Mouse (Mus musculus): Measurements from ENCODE around the gene A630095N17Rik. TPM values are rescaled to one million over a fixed set of nuclear protein-coding genes. Genes with fewer than 3 reads are reported as not detected.

The A630095N17Rik gene
- polyA plus RNA-seq, 1 experiment from 2014 or later = not detected

- Histone ChIP-seq H3K4me1 (replicated peaks; ENCODE audit: control insufficient read depth, insufficient read depth, low read length) (no peaks in the 10 kb centered on the region), H3K4me3 (ENCODE audit: low read depth, low read length) (peak within 1 kb of the TSS; percentile 78), H3K36me3 (ENCODE audit: control insufficient read depth, insufficient read depth, low read length) (no peaks in the 10 kb centered on the region), H3K4me2 (replicated peaks; ENCODE audit: low read depth, low read length) (peak within 1 kb of the TSS; percentile 95), H3K27ac (ENCODE audit: low read depth, low read length) (peak within 1 kb of the TSS; percentile 90), H3K27me3 (ENCODE audit: control insufficient read depth, insufficient read depth, low read length) (no peaks in the 10 kb centered on the region), H3K9me3 (ENCODE audit: control insufficient read depth, low read length) (no peaks in the 10 kb centered on the region), H3K9ac (ENCODE audit: low read depth, low read length) (peak within 1 kb of the TSS; percentile 87)
- DNase-seq (ENCODE audit: low spot score) = peak; percentile 92
- under 1% methylated on average over 50 of the region's 56 CpGs for WGBS
- peak; percentile 100 for ATAC-seq (ENCODE audit: low FRiP score)
Observed at GRCm38 (mm10) chr1:75191622-75192402, 40.1 kb downstream of the A630095N17Rik start, which contains the start of the genes Ankzf1 and Atg9a. Ankzf1 (plus strand) TSS chr1:75192151. Atg9a (minus strand) TSS chr1:75192196.

DNA sequence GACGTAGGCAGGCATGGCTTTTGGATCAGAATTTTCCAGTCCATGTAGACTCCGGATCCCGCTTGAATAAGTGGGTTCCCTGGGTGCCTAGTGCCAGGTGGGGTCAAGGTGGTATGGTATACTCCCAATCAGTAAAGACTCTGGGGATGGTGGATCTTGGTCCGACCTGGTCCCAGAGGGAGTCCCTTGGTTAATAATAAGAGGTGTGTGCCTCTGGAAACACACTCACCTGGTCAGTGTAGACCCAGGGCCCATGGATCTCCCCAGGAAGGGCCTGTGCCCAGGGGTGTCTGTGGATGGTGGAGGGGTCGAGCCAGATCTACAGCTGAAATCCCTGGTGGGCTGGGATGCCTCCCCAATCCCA, 40.7 kb downstream of the A630095N17Rik start:
- Histone ChIP-seq H3K9me3 (ENCODE audit: control insufficient read depth, low read length) (no peaks in the 10 kb centered on the region), H3K27ac (ENCODE audit: low read depth, low read length) (peak overlapping the region; percentile 90), H3K4me3 (ENCODE audit: low read depth, low read length) (peak overlapping the region; percentile 78), H3K4me1 (replicated peaks; ENCODE audit: control insufficient read depth, insufficient read depth, low read length) (no peaks in the 10 kb centered on the region), H3K27me3 (ENCODE audit: control insufficient read depth, insufficient read depth, low read length) (no peaks in the 10 kb centered on the region), H3K4me2 (replicated peaks; ENCODE audit: low read depth, low read length) (peak overlapping the region; percentile 95), H3K9ac (ENCODE audit: low read depth, low read length) (peak overlapping the region; percentile 87), H3K36me3 (ENCODE audit: control insufficient read depth, insufficient read depth, low read length) (no peaks in the 10 kb centered on the region)
- ATAC-seq (ENCODE audit: low FRiP score) = no peak
- DNase-seq (ENCODE audit: low spot score) = no peak
- 43% methylated on average over 5 of the region's 5 CpGs for WGBS

DNA sequence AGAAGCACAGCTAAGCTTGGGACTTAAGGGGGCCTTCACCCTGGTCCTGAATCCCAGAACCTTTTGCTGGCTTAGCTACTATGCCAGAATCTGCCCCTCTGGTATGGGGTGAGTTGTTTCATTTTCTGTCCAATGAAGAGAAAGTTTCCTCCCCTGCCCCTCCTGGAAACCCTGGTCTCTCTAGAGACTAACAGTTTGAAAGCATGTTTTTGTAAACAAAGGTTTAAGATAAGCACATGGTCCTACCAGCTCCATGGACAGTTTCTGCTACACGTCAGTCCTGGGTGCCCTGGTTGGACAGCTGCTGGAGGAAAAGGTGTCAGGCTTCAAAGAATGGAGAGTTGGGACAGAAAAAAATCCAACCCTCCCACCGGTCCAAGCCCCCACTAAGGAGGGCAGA, 41.3 kb downstream of the A630095N17Rik start:
- Histone ChIP-seq H3K9me3 (ENCODE audit: control insufficient read depth, low read length) (no peaks in the 10 kb centered on the region), H3K4me3 (ENCODE audit: low read depth, low read length) (no peak overlapping the region), H3K27me3 (ENCODE audit: control insufficient read depth, insufficient read depth, low read length) (no peaks in the 10 kb centered on the region), H3K4me1 (replicated peaks; ENCODE audit: control insufficient read depth, insufficient read depth, low read length) (no peaks in the 10 kb centered on the region), H3K36me3 (ENCODE audit: control insufficient read depth, insufficient read depth, low read length) (no peaks in the 10 kb centered on the region), H3K9ac (ENCODE audit: low read depth, low read length) (no peak overlapping the region), H3K27ac (ENCODE audit: low read depth, low read length) (no peak overlapping the region), H3K4me2 (replicated peaks; ENCODE audit: low read depth, low read length) (no peak overlapping the region)
- WGBS = 73% methylated on average over 2 of the region's 2 CpGs
- no peak for DNase-seq (ENCODE audit: low spot score)
- no peak for ATAC-seq (ENCODE audit: low FRiP score)

DNA sequence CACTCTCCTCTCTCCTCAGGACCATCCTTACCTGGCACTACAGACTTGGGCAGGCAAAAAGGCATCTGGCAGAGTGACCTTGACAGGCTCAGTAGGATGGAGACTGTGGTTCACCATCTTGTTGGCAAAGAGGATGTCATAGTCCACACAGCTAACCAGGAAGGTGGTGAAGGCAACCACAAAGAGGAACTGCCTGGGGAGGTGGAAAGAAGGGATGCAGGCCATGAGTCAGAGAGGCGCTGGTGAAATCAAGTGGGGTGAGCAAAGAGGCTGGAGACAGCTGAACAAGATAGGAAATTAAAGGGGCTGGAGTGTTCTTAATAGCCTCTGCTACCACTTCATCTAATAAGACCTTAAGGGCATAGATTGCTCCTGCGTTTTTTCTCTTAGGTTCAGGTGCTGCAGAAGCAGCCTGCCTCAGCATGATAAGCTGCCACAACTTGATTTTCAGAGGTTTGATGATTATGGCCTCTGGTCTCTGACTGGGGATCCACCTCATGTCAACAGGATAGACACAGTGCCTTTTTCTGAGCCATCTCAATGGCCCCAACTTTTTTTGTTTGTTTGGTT, 43.9 kb downstream of the A630095N17Rik start:
- Histone ChIP-seq H3K36me3 (ENCODE audit: control insufficient read depth, insufficient read depth, low read length) (no peaks in the 10 kb centered on the region; the same call in 1 of the 2 replicates), H3K27me3 (ENCODE audit: control insufficient read depth, insufficient read depth, low read length) (no peaks in the 10 kb centered on the region), H3K4me3 (ENCODE audit: low read depth, low read length) (no peak overlapping the region), H3K27ac (ENCODE audit: low read depth, low read length) (no peak overlapping the region), H3K4me1 (replicated peaks; ENCODE audit: control insufficient read depth, insufficient read depth, low read length) (no peaks in the 10 kb centered on the region), H3K4me2 (replicated peaks; ENCODE audit: low read depth, low read length) (no peak overlapping the region), H3K9me3 (ENCODE audit: control insufficient read depth, low read length) (no peaks in the 10 kb centered on the region), H3K9ac (ENCODE audit: low read depth, low read length) (no peak overlapping the region)
- DNase-seq (ENCODE audit: low spot score) (no peak), ATAC-seq (ENCODE audit: low FRiP score) (no peak)
- 90% methylated on average over 2 of the region's 2 CpGs for WGBS

GRCm38 (mm10) chr1:75187126-75187525, 44.8 kb downstream of the A630095N17Rik start:
- H3K9me3 ChIP-seq (ENCODE audit: control insufficient read depth, low read length) = no peaks in the 10 kb centered on the region
- ATAC-seq (ENCODE audit: low FRiP score) (no peak), DNase-seq (ENCODE audit: low spot score) (no peak)
- peaks cover 4% of the 10 kb centered on the region; the same call in 1 of the 2 replicates for H3K36me3 ChIP-seq (ENCODE audit: control insufficient read depth, insufficient read depth, low read length)
- H3K4me1 ChIP-seq (replicated peaks; ENCODE audit: control insufficient read depth, insufficient read depth, low read length) = no peaks in the 10 kb centered on the region
- no peak overlapping the region for H3K27ac ChIP-seq (ENCODE audit: low read depth, low read length)
- H3K27me3 ChIP-seq (ENCODE audit: control insufficient read depth, insufficient read depth, low read length) = no peaks in the 10 kb centered on the region
- H3K9ac ChIP-seq (ENCODE audit: low read depth, low read length) = no peak overlapping the region
- H3K4me2 ChIP-seq (replicated peaks; ENCODE audit: low read depth, low read length) = no peak overlapping the region
- H3K4me3 ChIP-seq (ENCODE audit: low read depth, low read length) = no peak overlapping the region

GRCm38 (mm10) chr1:75185495-75185894, 46.4 kb downstream of the A630095N17Rik start:
- no peaks in the 10 kb centered on the region for H3K9me3 ChIP-seq (ENCODE audit: control insufficient read depth, low read length)
- H3K4me1 ChIP-seq (replicated peaks; ENCODE audit: control insufficient read depth, insufficient read depth, low read length) = no peaks in the 10 kb centered on the region
- H3K4me2 ChIP-seq (replicated peaks; ENCODE audit: low read depth, low read length) = no peak overlapping the region
- 93% methylated on average over 11 of the region's 11 CpGs for WGBS
- no peak overlapping the region for H3K9ac ChIP-seq (ENCODE audit: low read depth, low read length)
- no peak overlapping the region for H3K27ac ChIP-seq (ENCODE audit: low read depth, low read length)
- DNase-seq (ENCODE audit: low spot score) (no peak), ATAC-seq (ENCODE audit: low FRiP score) (no peak)
- no peaks in the 10 kb centered on the region for H3K27me3 ChIP-seq (ENCODE audit: control insufficient read depth, insufficient read depth, low read length)
- no peak overlapping the region for H3K4me3 ChIP-seq (ENCODE audit: low read depth, low read length)
- peaks cover 4% of the 10 kb centered on the region; the same call in 1 of the 2 replicates for H3K36me3 ChIP-seq (ENCODE audit: control insufficient read depth, insufficient read depth, low read length)

- no peak for ATAC-seq (ENCODE audit: low FRiP score)
- no peaks in the 10 kb centered on the region for H3K27me3 ChIP-seq (ENCODE audit: control insufficient read depth, insufficient read depth, low read length)
- H3K36me3 ChIP-seq (ENCODE audit: control insufficient read depth, insufficient read depth, low read length) = peaks cover 6% of the 10 kb centered on the region
- H3K4me3 ChIP-seq (ENCODE audit: low read depth, low read length) = no peak overlapping the region
- H3K27ac ChIP-seq (ENCODE audit: low read depth, low read length) = no peak overlapping the region
- H3K4me1 ChIP-seq (replicated peaks; ENCODE audit: control insufficient read depth, insufficient read depth, low read length) = peaks cover 3% of the 10 kb centered on the region; the same call in 1 of the 2 replicates
- no peak overlapping the region for H3K4me2 ChIP-seq (replicated peaks; ENCODE audit: low read depth, low read length)
- no peaks in the 10 kb centered on the region for H3K9me3 ChIP-seq (ENCODE audit: control insufficient read depth, low read length)
- 84% methylated on average over 4 of the region's 4 CpGs for WGBS
- no peak overlapping the region for H3K9ac ChIP-seq (ENCODE audit: low read depth, low read length)
- no peak for DNase-seq (ENCODE audit: low spot score)
Observed at GRCm38 (mm10) chr1:75182160-75182559, 49.7 kb downstream of the A630095N17Rik start.

DNA sequence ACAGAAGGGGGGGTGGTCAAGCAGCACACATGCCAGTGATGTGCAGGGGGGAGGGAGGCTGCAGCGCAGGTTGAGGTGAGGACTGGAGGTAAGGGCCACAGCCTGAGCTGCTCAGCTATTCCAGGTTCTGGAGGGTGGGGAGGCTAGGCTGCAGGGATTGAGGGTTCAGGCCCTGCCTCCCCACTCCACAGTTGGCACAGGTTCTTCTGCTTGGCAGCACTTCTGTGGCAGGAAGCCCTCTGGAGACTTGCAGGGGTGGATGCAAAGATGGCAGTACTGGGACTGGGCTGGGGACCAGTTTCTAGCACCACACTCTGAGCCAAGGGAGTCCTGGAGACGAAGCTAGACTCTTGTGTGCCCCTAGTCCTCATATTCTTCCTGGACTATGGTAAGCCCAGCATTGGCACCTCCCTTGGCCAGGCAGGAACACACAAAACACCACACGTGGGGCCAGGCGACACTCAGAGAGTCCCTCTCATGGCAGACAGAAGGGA, 50.5 kb downstream of the A630095N17Rik start:
- ATAC-seq (ENCODE audit: low FRiP score) = no peak
- Histone ChIP-seq H3K36me3 (ENCODE audit: control insufficient read depth, insufficient read depth, low read length) (peaks cover 7% of the 10 kb centered on the region), H3K4me2 (replicated peaks; ENCODE audit: low read depth, low read length) (no peak overlapping the region), H3K27ac (ENCODE audit: low read depth, low read length) (no peak overlapping the region), H3K4me1 (replicated peaks; ENCODE audit: control insufficient read depth, insufficient read depth, low read length) (peaks cover 3% of the 10 kb centered on the region; the same call in 1 of the 2 replicates), H3K4me3 (ENCODE audit: low read depth, low read length) (no peak overlapping the region), H3K27me3 (ENCODE audit: control insufficient read depth, insufficient read depth, low read length) (no peaks in the 10 kb centered on the region), H3K9ac (ENCODE audit: low read depth, low read length) (no peak overlapping the region), H3K9me3 (ENCODE audit: control insufficient read depth, low read length) (no peaks in the 10 kb centered on the region)
- no peak for DNase-seq (ENCODE audit: low spot score)
- 81% methylated on average over 4 of the region's 4 CpGs for WGBS
